Mouse (Mus musculus): ENCODE results near the gene Polk. TPM values are rescaled to one million over a fixed set of nuclear protein-coding genes. Genes with fewer than 3 reads are reported as not detected.

Polk gene
- total RNA-seq, 4 experiments from 2014 or later, result 3.3 to 8.9 (median 5.9) TPM

DNA sequence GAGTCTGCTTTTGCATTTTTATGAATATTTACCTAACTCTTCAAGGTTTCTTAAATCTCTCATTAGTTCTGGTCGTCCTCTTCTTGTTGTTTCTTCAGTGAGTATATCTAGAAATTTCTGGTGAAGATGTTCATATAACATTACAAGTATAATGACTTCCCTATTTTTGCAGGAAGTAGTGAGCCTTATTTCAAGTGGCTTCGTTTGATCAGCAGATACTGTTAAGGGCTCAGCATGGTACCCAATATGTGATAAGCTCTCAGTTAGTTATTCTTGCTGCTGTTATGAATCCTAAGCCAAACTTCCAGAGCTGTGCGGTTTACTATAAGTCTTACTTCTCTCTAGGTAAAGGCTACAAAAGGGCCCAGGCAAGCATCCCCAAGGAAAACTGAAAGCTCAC lies 12.8 kb downstream of the Polk start:
- no peak for DNase-seq (ENCODE audit: low spot score in 2 of 2)

DNA sequence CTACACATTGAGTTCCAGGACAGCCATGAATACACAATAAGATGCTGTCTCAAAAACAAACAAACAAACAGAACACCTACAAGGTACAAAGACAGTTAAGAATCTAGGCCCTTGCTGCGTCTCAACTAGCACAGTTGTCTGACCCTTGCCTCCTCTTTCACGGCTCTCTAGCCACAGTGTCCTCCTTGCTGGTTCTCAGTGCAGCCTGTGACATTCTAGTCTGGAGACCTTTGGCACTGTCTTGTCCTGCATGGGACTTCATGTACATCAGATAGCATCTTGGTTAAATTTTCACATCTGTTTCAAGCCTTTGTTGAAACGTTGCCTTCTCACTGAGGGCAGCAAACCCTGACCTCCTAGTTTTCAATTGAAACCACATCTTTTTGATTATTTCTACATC lies 13.6 kb downstream of the Polk start:
- no peak for DNase-seq (ENCODE audit: low spot score in 2 of 2)

DNA sequence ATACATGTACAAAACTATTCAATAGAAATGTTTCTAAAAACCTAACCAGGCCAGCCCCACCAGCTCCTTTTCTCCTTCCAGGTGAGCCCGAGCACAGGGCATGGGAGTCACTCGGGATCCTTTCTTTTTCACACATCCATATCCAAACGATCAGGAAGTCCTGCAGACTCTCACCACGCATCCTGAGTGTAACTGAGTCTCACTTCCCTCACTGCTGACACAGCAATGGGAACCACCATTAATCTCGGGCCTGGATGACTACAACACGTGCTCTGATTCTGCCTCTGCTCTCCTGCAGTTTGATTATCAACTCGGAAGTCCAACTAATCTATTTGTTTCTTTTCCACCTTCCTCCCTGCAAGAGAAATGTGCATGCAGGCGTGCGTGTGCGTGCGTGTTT lies 14.5 kb downstream of the Polk start:
- no peak for DNase-seq (ENCODE audit: low spot score in 2 of 2)

DNA sequence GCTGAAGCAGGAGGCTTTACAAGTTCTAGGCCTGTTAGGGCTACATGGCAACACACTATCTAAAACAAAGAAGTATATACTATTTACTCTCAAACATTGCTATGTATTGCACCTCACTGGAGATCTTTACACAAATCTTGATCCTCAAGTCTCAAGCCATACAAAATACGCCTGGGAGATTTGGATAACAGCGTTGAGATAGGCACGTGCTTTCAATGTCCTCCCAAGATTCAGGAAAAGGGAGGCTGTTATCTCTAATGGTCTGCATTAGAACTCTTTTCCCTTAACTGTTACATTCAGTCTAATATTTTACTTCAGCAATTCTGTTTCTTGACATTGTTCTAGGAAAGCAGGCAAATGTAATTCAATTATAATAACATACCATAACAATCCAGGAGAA lies 15.4 kb downstream of the Polk start:
- no peak for DNase-seq (ENCODE audit: low spot score in 2 of 2)

DNA sequence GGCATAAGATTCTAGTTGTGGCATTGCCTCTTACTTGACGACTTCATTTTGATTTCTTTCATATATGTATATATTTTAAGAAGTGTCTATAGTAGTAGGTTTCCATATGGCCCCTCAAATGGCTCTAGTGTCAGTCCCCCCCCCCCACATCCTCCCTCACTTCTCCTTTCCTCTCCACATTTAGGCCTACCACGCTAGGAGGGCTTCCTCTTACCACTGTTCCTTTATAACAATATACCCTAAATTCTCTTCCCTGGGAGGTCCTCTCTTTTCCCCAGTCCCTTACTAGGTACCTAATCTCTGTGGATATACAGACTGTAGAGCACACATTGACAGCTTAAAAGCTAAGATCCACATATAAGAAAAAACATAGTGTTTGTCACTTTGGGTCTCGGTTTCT lies 21.1 kb downstream of the Polk start:
- DNase-seq (ENCODE audit: low spot score in 2 of 2), result no peak

DNA sequence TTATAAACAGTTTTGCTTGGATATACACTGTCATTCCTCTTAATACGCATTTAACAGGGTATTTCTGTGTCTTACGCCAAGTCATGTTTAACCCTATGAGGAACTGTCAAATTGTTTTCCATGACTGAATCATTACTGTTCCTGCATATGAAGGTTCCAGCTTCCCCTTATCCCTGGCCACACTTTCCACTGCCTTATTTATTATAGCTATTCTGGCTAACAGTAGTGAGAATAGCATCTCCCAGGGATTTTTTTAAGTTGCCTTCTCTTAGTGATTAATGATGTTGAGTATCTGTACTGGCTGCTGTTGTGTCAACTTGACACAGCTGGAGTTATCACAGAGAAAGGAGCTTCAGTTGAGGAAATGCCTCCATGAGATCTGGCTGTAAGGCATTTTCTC lies 25.0 kb downstream of the Polk start:
- DNase-seq (ENCODE audit: low spot score in 2 of 2), result no peak

DNA sequence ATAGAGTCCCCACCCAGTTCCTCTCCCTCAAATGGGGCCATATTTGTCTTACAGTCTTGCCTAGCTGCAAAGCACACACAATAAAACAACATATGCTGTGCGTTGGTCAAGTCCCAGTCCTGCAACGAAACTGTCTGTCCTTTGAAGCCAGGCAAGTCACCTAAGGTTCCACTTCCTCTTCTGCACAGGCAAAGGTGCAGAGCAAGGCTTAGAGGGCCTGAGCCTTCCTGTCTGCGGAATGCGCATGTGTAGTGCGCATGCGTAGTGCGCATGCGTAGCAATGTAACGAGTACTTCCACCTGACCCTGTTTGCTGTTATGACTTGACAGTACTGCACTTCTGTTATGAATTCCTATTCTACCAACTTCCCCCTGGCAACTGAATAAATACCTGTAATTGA lies 26.1 kb downstream of the Polk start:
- DNase-seq (ENCODE audit: low spot score in 2 of 2), result no peak

DNA sequence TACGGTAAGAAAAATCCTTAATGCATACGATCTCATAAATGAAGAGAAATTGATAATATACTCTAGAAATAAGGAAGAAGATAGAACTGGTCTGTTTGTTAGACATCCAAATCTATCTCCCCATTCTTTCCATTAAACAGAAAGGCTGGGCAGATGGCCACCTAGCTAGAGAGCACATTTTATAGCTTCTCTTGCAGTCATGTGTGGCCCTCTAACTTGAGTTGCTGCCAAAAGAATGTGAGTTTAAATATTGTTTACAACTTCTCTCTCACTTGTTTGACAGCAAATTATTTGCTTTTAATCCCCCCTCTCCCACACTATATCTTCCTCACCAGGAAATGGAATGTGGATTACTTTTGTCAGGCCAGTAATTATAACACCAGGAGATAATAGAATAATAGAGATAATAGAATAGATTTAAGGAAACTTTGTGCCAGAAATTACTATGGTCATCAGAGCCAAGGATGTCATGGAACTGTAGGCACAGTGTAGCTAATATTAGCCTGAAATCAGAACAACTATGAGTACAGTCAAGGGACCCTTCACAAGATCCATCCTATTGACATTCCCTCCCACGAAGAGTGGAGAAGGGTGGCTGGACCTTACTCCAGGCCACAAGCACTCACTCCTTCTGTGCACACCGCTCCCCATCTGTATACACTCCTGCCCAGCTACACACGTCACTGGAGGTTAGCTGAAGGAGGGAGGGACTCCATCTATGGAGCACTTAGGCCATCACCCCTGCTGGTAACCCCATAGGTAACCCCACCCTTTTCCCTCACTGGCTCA lies 28.0 kb downstream of the Polk start:
- no peak for DNase-seq (ENCODE audit: low spot score in 2 of 2)

DNA sequence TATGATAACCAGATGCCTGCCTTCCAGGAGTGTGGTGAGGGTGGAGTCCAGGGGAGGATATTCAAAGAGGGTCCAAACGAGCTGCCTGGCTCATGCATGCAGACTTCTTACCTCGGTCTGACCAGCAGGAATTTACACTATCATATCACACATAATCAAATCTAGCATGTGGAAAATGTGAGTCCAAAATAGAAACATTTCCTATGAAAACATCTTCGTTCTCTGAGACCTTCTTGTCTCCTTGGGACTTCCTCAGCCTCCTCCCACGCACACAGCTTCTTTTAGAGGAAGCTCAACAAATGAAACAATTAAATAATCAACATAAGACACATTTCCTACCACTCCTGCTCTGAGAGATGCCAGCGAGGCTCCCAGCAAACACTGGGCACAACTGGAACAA lies 30.5 kb downstream of the Polk start:
- no peak for DNase-seq (ENCODE audit: low spot score in 2 of 2)

DNA sequence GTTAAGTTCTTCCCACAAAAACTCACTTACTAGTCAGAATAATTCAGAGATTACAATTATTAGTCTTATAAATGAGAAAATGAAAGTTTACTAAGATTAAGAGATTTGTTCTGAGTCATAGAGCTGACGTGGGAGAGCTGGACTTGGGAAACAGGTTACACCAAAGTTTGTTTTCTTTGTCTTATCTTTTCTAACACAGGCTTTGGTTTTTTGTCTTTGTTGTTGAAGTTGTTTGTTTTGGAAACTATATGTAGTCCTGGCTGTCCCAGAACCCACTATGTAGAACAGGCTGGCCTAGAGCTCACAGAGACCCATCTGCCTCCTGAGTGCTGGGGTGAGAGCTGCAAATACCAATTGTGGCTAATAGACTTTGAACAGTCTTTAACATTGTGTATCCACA lies 31.1 kb downstream of the Polk start:
- no peak for DNase-seq (ENCODE audit: low spot score in 2 of 2)

DNA sequence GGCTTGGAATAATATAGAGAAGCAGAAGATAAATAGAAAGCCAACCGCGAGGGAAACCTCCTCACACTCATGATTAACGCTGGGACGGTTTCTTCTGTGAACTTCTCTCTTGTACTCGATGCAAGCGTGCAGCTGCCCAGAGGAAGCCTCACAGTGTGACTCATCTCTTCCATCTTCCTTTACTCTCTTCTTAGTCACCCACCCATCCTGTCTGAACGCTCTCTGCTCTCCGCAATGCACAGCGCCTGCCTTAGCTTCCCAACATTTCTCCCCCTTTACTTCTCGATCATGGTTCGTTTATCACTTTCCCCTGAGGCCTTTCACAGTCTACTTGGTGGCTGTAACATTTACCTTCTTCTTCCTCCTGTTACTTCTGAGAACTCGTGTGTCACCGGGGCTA lies 31.7 kb downstream of the Polk start:
- DNase-seq (ENCODE audit: low spot score in 2 of 2), result peak; percentile 17 to 24

DNA sequence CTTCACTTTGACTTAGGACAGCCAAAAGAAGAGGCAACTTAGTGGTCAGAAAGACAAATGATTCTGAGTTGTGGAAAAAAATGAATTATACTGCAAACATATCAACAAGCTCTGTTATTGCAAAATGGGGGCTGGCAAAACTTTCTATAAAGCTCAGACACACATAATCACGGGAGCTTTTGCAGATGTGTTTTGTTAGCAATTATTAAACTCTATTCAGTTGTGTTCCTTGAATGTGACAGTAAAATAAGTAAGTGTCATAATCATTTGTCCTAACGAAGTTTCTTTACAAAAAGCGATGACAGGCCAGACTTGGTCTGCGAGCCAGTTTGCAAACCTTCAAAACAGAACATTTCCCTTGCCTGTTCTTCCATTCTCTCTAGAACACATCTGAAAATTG lies 34.8 kb downstream of the Polk start:
- DNase-seq (ENCODE audit: low spot score in 2 of 2), result no peak

DNA sequence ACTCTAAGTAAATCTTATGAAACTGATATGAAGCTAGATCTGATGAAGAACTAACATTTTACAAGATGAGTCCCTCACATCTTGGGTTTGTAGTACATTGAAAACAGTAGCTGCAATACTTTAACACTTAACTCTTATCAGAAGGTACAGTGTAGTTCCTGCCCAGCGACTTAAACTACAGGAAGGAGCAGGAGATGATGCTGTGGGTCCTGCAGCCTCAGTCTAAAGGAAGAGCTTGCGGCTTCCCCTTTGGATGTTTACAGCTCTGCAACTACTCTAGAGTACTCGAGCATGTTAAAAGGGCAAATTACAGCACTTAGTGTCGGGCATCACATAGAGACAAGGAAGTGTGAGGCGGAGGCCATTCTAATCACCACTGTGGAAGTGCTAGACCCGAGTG lies 36.1 kb downstream of the Polk start:
- no peak for DNase-seq (ENCODE audit: low spot score in 2 of 2)

DNA sequence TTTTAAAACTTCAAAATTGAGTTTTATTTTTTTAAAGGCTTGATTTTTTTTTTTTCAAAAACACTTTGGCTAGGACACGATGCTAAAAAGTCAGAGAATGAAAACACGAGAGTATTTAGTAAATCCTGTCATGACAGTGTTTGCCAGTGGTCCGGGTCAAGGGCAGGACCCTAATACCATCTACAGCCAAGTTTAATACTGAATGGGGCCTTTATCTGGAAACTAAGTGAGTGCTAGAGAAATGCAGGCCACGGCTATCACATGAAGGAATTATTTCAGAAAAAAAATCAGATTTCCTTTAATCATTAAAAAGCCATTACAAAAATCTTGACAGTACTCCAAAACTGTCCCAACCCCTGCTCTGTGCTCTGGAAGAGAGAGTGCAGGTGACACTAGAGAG lies 36.7 kb downstream of the Polk start:
- no peak for DNase-seq (ENCODE audit: low spot score in 2 of 2)

DNA sequence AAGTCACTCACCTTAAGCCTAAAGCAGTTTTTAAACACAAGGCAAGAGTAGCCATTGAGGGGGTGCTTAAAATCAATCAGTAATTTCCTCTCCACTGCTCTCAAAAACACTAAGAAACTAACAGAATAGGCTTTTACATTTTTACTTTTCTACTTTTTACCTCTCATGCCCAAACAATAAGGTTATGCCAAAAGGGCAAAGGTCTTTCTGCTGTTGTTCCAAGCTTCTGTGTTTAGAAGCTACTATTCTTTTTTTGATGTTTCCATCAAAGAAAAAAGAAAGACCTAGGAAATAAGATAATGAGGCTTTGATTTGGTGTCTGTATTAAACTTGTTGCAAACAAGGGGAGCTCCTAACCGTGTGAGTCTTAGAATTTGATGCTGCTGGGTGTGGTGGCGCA lies 42.5 kb downstream of the Polk start:
- no peak for DNase-seq (ENCODE audit: low spot score in 2 of 2)

DNA sequence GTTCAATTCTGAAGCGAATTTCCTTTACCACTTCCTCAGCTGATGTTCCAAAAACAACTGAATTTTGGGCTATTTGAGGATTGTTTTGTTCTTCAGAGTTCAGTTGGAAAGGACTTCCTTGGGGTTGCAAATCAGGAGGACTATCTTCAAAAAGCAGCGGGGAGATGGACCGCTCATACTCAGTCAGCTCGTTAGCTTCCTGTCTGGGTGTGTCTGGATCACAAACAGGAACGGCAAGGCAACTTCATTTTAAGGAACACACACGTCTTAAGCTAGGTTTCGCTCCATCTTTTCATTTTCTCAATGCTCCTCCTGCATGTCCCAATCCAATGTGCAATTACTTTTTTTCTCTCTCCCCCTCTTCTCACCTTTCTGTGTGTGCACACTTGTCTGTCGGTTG lies 45.7 kb downstream of the Polk start:
- no peak for DNase-seq (ENCODE audit: low spot score in 2 of 2)

DNA sequence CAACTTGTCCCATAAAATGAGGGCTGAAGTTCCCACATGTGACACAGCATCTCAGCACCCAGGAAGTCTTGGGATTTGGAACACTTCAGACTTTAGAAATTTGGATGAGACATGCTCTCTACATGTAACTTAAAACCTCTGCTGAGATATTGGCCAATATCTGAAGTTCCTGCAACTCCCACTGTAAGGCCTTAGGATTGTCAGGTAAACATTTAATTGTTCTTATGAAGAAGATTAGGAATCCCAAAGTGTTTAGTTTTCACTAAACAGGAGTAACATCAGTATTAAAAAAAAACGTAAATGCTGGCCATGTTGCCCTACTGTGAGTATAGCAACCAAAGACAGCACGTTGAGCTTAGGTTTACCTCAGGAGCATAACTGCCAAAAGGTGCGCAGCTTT lies 51.9 kb downstream of the Polk start, which contains the start of gene Gm17622:
Gene Gm17622, plus strand, starts transcription at position 301 of the 400 bp plus-strand sequence.
- no peak for DNase-seq (ENCODE audit: low spot score in 2 of 2)

DNA sequence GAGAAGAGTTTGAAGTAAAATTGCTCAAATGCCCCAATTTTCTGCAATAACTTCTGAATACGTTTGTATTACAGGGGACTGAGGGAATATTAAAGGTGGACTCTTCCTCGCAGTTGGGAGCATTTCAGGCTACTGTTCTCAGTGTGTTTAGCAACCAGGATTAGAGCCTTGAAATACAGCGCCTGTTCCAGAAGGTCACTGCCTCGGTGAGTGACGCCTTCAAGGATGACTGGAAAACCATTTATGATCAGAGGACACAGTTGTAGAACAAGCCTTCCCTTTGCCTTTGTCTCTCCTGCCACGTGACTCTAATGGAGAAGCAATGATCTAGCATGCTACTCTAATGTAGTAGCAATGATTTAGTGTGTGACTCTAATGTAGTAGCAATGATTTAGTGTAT lies 54.4 kb downstream of the Polk start:
- DNase-seq (ENCODE audit: low spot score in 2 of 2), result no peak

DNA sequence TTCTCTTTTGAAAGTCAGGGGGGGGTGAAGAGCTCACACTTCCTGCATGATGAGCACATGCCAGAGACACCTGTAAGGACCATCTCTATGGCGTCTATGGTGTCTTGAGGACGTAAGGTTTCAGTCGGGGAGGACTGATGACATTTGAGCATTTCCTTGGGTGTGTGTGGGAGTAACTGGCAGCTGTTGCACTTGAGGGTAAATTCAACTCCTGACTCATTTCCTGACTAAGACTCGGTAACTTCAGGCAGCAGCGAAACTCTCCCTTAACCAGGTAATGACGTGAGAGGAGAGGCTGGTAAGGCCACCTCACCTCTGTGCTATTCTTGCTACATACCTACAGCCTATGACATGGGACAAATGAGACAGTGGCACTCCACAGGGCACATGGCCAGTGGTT lies 55.1 kb downstream of the Polk start:
- no peak for DNase-seq (ENCODE audit: low spot score in 2 of 2)

DNA sequence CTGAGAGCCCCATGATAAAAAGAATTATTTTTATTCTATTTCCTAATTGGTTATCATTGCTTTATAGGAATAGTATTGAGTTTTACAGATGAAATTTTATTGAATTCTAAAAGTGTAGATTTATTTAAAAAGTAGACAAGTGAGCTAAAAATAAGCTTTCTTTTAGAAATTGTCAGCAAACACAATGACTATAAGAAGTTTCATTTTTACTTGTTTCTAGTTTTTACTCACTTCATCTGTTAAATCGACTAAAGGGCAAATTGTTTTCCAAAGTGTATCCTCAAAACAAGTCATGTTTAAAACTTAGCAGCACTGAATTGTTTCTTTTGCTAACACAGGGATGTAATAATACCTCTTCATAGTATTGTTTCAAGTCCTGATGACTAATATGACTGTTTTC lies 63.4 kb downstream of the Polk start:
- DNase-seq (ENCODE audit: low spot score in 2 of 2), result no peak

DNA sequence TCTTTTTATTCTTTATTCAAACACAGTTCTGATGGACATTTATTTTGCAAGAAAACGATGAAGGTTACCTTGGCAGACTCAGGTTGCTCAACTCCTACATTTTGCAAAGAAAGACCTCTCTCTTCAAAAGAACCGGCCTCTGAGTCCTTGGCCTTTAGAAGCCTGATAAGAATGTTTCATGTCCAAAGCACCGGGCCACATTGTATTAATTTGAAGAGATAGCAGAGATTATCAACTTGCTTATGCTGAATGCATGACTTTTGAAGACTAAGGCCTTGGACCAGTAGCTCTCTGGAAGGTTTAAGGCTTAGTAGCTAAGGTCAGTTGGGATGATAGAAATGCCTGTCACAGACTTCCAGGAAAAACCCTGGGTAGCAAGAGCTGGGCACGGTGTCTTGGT lies 65.2 kb downstream of the Polk start:
- DNase-seq (ENCODE audit: low spot score in 2 of 2), result no peak

DNA sequence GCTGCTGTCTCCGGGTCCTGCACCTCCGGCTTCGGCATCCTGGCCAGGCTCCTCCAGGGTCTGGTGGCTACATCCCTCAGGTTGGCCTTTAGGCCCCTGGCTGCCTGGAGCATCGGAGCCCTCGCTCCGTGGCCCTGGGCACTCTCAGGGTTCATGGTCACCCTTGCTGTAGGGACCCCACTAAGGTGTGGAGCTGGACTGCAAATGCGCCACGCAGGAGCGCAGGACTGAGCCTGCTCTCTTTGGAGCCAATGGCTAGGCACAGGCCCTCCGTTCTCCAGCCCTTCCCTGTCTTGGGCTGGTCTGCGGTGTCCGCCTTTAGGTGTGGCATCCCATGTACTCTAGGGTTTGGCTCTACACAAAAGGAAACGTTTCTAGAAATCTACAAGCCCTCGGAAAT lies 71.4 kb downstream of the Polk start, which contains the start of gene Ankdd1b:
Gene Ankdd1b, minus strand, starts transcription at position 242 of the 400 bp plus-strand sequence.
- no peak for DNase-seq (ENCODE audit: low spot score in 2 of 2)

DNA sequence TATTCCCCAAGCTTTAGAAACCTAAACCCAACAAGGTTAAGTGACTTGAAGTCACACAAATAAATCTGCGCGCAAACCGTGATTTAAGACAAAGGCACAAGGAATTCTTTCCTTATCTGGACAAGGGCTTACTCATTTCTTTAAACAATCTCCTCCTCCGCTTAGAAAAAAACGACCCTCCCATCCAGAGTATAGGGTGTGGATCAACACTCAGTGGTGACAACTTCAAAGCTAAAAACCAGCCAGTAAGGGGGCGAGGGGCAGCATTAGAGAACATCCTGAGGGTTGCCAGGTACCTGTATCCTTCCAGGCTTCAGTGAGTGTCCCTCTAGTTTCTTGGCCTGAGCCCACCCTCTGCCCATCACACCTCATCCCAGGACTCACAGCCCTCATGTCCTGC lies 71.8 kb downstream of the Polk start:
- DNase-seq (ENCODE audit: low spot score in 2 of 2), result no peak

DNA sequence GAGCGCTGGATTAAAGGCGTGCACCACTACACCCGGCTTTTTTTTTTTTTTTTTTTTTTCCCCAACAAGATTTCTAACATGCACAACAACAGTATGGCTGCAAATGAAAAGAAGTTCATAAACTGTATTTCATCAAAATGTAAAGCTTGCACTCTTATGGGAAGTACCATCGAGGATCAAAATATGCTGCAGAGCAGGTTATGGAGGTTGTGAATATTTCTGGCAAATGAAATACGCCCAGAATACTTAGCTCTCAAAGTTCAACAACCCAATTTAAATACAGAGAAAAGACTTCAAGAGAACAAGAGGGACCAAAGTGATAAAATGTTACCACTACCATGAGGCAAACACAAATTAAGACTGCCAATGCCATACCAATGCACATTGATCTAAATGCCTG lies 73.7 kb downstream of the Polk start:
- DNase-seq (ENCODE audit: low spot score in 2 of 2), result no peak
